Mouse (Mus musculus) limb, embryonic 13.5 days (tissue): ENCODE results near the gene Sae1. TPM values are rescaled to one million over a fixed set of nuclear protein-coding genes. Genes with fewer than 3 reads are reported as not detected.
A peak's percentile ranks its signal among the peaks of the same experiment; 100 is the strongest.

Experiments
- ATAC-seq: fragments of 200-750 bp; cut with Nextera tagmentation; 2 replicates; pipeline ENCODE4 v1.8.0; 2017; ENCODE audit warnings: low read depth, moderate number of reproducible peaks, moderate TSS enrichment; ENCODE audit not compliant: low FRiP score
- H3K27ac ChIP-seq: fragments of 300-500 bp; sonication (generic); 2 replicates; pipeline ENCODE4 v1.5.1; 2015; ENCODE audit warnings: inconsistent platforms, mild to moderate bottlenecking, moderate library complexity
- H3K27me3 ChIP-seq: fragments of 300-500 bp; sonication (generic); 2 replicates; pipeline ENCODE4 v1.6.1; 2015; ENCODE audit warnings: mild to moderate bottlenecking, inconsistent platforms
- H3K36me3 ChIP-seq: fragments of 300-500 bp; sonication (generic); 2 replicates; pipeline ENCODE4 v1.6.1; 2015; ENCODE audit warnings: inconsistent platforms, mild to moderate bottlenecking, moderate library complexity
- H3K4me1 ChIP-seq: fragments of 300-500 bp; sonication (generic); 2 replicates; pipeline ENCODE4 v1.6.1; 2015; ENCODE audit warnings: inconsistent platforms
- H3K4me2 ChIP-seq: fragments of 300-500 bp; sonication (generic); replicated peaks from 2 replicates; pipeline ENCODE4 v1.6.1; 2015; ENCODE audit warnings: inconsistent platforms, mild to moderate bottlenecking, moderate library complexity
- H3K4me3 ChIP-seq: fragments of 300-500 bp; sonication (generic); 2 replicates; pipeline ENCODE4 v1.5.1; 2015; ENCODE audit warnings: moderate library complexity, mild to moderate bottlenecking, inconsistent platforms
- H3K9ac ChIP-seq: fragments of 300-500 bp; sonication (generic); 2 replicates; pipeline ENCODE4 v1.6.1; 2015; ENCODE audit warnings: mild to moderate bottlenecking, inconsistent platforms
- H3K9me3 ChIP-seq: fragments of 300-500 bp; sonication (generic); 2 replicates; pipeline ENCODE4 v1.6.1; 2016; ENCODE audit warnings: inconsistent platforms
- WGBS: fragments of 180-500 bp; shearing (Covaris S2); methylation state at CpG from one replicate; pipeline ENCODE4 v1.1.7; 2015; 5-methylcytosine and 5-hydroxymethylcytosine counted together
- polyA plus RNA-seq: library from polyadenylated mRNA; unstranded; fragments of >200 nt; fragmentation: Nextera tagmentation; extraction: Ambion mirVana; gene quantifications from 2 replicates; pipeline ENCODE4 v1.2.1, GENCODE M21; 2015

Gene Sae1
- polyA plus RNA-seq, 1 experiment from 2014 or later: 359 TPM

GRCm38 (mm10) chr7:16412930-16413329 lies 25.3 kb upstream of the Sae1 start:
- no peak overlapping the region for H3K9ac ChIP-seq
- peaks cover 72% of the 10 kb centered on the region for H3K36me3 ChIP-seq
- H3K4me3 ChIP-seq: no peak overlapping the region
- no peak for ATAC-seq
- H3K27me3 ChIP-seq: no peaks in the 10 kb centered on the region
- H3K9me3 ChIP-seq: no peaks in the 10 kb centered on the region
- WGBS: 64% methylated on average over 2 of the region's 2 CpGs
- H3K4me2 ChIP-seq: no peak overlapping the region
- no peak overlapping the region for H3K27ac ChIP-seq
- peaks cover 10% of the 10 kb centered on the region for H3K4me1 ChIP-seq

DNA sequence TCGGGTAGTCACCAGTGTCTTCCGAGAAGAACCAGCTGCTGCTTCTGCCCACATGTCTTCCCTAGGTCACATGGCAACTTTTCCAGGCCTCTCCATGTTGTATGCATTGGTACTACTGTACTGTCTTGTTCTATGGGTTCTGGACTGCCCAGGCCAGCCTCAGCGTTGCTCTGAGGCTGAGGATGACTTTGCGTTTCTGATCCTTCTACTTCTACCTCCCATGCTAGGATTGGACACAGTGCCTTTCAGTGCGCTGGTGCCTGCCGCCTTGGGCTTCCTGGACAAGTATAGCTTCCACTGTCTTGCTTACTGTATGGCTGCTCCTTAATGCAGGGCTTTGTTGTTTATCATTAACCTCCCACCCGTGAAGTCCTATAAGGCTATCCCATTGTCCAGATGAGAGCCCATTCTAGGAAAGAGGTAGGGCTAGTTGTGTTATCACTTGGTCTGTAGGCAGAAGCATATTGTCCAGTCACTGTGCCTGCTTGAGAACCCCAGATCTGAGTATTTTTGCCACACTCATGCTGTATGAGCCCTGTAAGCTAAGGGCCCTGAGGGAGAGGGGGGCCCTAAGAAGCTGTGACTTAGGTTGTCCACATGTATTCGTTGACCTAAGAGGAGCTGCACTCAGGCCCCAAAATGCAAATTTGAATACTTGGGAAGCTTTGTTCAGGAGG lies 24.8 kb upstream of the Sae1 start:
- WGBS: 88% methylated on average over 8 of the region's 8 CpGs
- Histone ChIP-seq H3K4me3 (no peak overlapping the region), H3K27ac (no peak overlapping the region)

GRCm38 (mm10) chr7:16411100-16411499 lies 23.5 kb upstream of the Sae1 start:
- Histone ChIP-seq H3K4me3 (no peak overlapping the region), H3K4me1 (peaks cover 13% of the 10 kb centered on the region), H3K27me3 (no peaks in the 10 kb centered on the region), H3K9me3 (no peaks in the 10 kb centered on the region), H3K27ac (no peak overlapping the region), H3K36me3 (peaks cover 54% of the 10 kb centered on the region), H3K4me2 (no peak overlapping the region), H3K9ac (no peak overlapping the region)
- ATAC-seq: no peak
- 89% methylated on average over 5 of the region's 5 CpGs for WGBS

More for the DNA sequence above, 24.8 kb upstream of the Sae1 start:
- Histone ChIP-seq H3K4me1 (peaks cover 10% of the 10 kb centered on the region), H3K9ac (0 out of 2 replicates have a peak overlapping the region, but pooled peaks have one; percentile 6), H3K36me3 (peaks cover 66% of the 10 kb centered on the region), H3K9me3 (no peaks in the 10 kb centered on the region), H3K27me3 (no peaks in the 10 kb centered on the region), H3K4me2 (no peak overlapping the region)
- ATAC-seq: no peak

DNA sequence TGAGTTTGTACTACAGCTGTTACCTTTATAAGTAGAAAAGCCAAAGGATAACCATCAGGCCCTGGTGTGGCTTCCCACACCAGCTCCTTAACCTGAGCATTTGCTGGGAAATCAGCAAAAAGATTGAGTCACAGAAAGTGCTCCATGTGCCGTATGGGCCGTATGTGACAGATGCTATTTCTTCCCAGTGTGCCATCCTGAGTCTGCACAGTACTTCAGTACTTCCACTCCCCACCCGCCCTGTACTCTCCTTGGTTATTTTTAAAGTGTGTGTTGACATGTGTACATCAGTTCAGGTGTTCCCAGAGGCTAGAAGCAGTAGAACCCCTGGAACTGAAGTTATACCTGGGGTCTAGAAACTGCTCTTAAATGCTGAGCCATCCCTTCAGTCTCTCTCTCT lies 19.4 kb upstream of the Sae1 start:
- H3K27me3 ChIP-seq: no peaks in the 10 kb centered on the region
- no peak overlapping the region for H3K4me2 ChIP-seq
- WGBS: 92% methylated on average over 3 of the region's 3 CpGs
- H3K4me3 ChIP-seq: no peak overlapping the region
- H3K27ac ChIP-seq: no peak overlapping the region
- peaks cover 29% of the 10 kb centered on the region for H3K36me3 ChIP-seq
- H3K9ac ChIP-seq: no peak overlapping the region
- H3K4me1 ChIP-seq: peaks cover 33% of the 10 kb centered on the region
- no peak for ATAC-seq
- H3K9me3 ChIP-seq: no peaks in the 10 kb centered on the region

- H3K4me1 ChIP-seq: peaks cover 33% of the 10 kb centered on the region
- peak overlapping the region; percentile 76; the same call in 1 of the 2 replicates for H3K27ac ChIP-seq
- no peaks in the 10 kb centered on the region for H3K27me3 ChIP-seq
- peak overlapping the region; percentile 42 for H3K4me2 ChIP-seq
- WGBS: 71% methylated on average over 11 of the region's 11 CpGs
- no peaks in the 10 kb centered on the region for H3K9me3 ChIP-seq
- H3K36me3 ChIP-seq: peaks cover 18% of the 10 kb centered on the region
- H3K9ac ChIP-seq: peak overlapping the region; percentile 46; the same call in 1 of the 2 replicates
- ATAC-seq: no peak
- H3K4me3 ChIP-seq: no peak overlapping the region
Observed at GRCm38 (mm10) chr7:16405516-16406351, 18.1 kb upstream of the Sae1 start.

DNA sequence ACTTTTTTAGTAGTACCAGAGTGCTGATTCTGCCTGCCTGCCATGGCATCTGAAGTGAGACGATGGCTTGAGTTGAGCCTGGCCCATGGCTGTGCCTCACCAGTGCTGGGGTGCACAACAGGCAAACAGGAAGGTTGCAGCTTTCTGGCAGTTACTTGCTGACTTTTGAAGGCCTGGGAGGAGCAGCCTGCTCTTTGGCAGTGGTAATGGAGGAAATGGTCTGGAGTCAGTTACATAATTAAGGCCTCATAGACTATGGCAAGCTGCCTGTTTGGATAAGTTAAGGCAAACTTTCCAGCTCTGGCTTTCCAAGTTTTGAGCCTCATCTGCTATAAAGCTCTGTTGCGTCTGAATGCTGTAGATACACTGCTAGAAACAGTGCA lies 17.5 kb upstream of the Sae1 start:
- H3K4me3 ChIP-seq: no peak overlapping the region
- peak overlapping the region; percentile 42 for H3K4me2 ChIP-seq
- peak overlapping the region; percentile 46 for H3K9ac ChIP-seq

GRCm38 (mm10) chr7:16404315-16405072 lies 16.9 kb upstream of the Sae1 start:
- no peak for ATAC-seq
- H3K4me3 ChIP-seq: no peak overlapping the region
- peaks cover 33% of the 10 kb centered on the region for H3K4me1 ChIP-seq
- H3K9ac ChIP-seq: peak overlapping the region; percentile 46
- H3K9me3 ChIP-seq: no peaks in the 10 kb centered on the region
- WGBS: 88% methylated on average over 3 of the region's 3 CpGs
- H3K27ac ChIP-seq: peak overlapping the region; percentile 76
- peak overlapping the region; percentile 42 for H3K4me2 ChIP-seq
- peaks cover 8% of the 10 kb centered on the region; the same call in 1 of the 2 replicates for H3K36me3 ChIP-seq
- no peaks in the 10 kb centered on the region for H3K27me3 ChIP-seq

More for the DNA sequence above, 17.5 kb upstream of the Sae1 start:
- peak overlapping the region; percentile 76 for H3K27ac ChIP-seq
- H3K9me3 ChIP-seq: no peaks in the 10 kb centered on the region
- no peaks in the 10 kb centered on the region for H3K27me3 ChIP-seq
- ATAC-seq: no peak
- peaks cover 33% of the 10 kb centered on the region for H3K4me1 ChIP-seq
- H3K36me3 ChIP-seq: peaks cover 11% of the 10 kb centered on the region; the same call in 1 of the 2 replicates
- 52% methylated on average over 2 of the region's 2 CpGs for WGBS

- H3K27ac ChIP-seq: peak overlapping the region; percentile 100
- H3K27me3 ChIP-seq: no peaks in the 10 kb centered on the region
- peak overlapping the region; percentile 91 for H3K4me3 ChIP-seq
- WGBS: 45% methylated on average over 21 of the region's 21 CpGs
- peaks cover 40% of the 10 kb centered on the region for H3K4me1 ChIP-seq
- H3K9me3 ChIP-seq: no peaks in the 10 kb centered on the region
- ATAC-seq: no peak
- peak overlapping the region; percentile 93 for H3K4me2 ChIP-seq
- peaks cover under 1% of the 10 kb centered on the region; the same call in 1 of the 2 replicates for H3K36me3 ChIP-seq
- H3K9ac ChIP-seq: peak overlapping the region; percentile 100
Observed at GRCm38 (mm10) chr7:16402968-16403948, 15.7 kb upstream of the Sae1 start.

DNA sequence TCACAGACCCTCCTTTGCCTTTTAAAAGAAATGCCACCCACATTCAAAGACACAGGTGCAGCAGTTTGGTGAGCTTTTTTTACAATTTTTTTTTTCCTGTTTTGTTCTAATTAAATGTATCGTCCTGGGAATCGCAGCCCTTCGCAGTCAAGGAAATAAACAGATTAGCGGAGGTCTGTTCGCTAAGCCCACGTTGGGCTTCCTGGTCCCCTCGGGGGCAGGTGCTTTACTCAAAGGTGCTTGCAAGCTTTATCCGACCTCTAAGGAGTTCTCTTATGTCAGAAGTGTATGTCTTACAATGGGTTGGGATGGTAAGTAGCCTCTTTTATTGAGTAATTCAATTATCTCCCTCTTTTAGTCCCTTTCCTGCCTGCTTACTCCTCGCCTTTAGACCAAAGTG lies 14.8 kb upstream of the Sae1 start:
- no peak for ATAC-seq
- Histone ChIP-seq H3K27ac (peak overlapping the region; percentile 100), H3K36me3 (no peaks in the 10 kb centered on the region), H3K4me3 (peak overlapping the region; percentile 91), H3K9ac (peak overlapping the region; percentile 100), H3K4me2 (peak overlapping the region; percentile 93), H3K27me3 (no peaks in the 10 kb centered on the region), H3K9me3 (no peaks in the 10 kb centered on the region), H3K4me1 (peaks cover 40% of the 10 kb centered on the region)
- WGBS: 2% methylated on average over 9 of the region's 9 CpGs

DNA sequence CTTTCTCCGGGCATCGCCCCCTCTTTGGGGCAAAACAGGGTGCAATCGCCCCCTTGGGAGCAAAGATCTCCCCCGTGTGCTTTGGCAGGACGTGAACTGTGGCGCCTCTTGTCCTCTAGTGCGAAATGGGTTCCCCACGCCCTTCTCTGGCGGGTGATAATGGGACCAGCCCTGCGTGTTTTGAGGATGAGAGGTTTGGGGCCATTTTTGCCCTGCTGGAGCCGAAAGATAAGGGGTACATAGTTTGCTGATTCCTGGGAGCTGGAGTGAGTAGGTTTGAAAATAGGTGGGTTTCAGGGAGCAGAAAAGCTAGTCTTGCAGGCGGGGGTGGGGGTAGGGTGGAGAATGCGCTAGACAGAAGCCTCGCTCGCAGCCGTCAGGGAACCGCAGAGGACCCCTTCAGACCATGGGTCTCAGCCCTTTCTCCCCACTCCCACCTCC lies 14.4 kb upstream of the Sae1 start:
- Histone ChIP-seq H3K27me3 (no peaks in the 10 kb centered on the region), H3K27ac (peak overlapping the region; percentile 100), H3K4me1 (peaks cover 40% of the 10 kb centered on the region), H3K36me3 (no peaks in the 10 kb centered on the region), H3K4me2 (peak overlapping the region; percentile 93), H3K9me3 (no peaks in the 10 kb centered on the region), H3K9ac (peak overlapping the region; percentile 100), H3K4me3 (peak overlapping the region; percentile 91)
- ATAC-seq: no peak
- WGBS: 0% methylated on average over 17 of the region's 17 CpGs
